Mouse (Mus musculus) kidney, embryonic 16.5 days (tissue): ENCODE data around the gene Gpc2. TPM values are rescaled to one million over a fixed set of nuclear protein-coding genes. Genes with fewer than 3 reads are reported as not detected.

ENCODE experiments used
- ATAC-seq: fragments of 200-750 bp; cut with Nextera tagmentation; 2 replicates; pipeline ENCODE4 v1.8.0; 2017; ENCODE audit warnings: moderate TSS enrichment; ENCODE audit not compliant: low FRiP score, low TSS enrichment
- H3K27ac ChIP-seq: fragments of 300-500 bp; sonication (generic); 2 replicates; pipeline ENCODE4 v1.5.1; 2014; ENCODE audit warnings: low read length
- H3K27me3 ChIP-seq: fragments of 300-500 bp; sonication (generic); 2 replicates; pipeline ENCODE4 v1.6.1; 2014; ENCODE audit warnings: low read length, control low read depth, mixed read lengths; ENCODE audit not compliant: insufficient read depth
- H3K36me3 ChIP-seq: fragments of 300-500 bp; sonication (generic); 2 replicates; pipeline ENCODE4 v1.6.1; 2014; ENCODE audit warnings: low read length, control low read depth, mixed read lengths; ENCODE audit not compliant: insufficient read depth
- H3K4me1 ChIP-seq: fragments of 300-500 bp; sonication (generic); 2 replicates; pipeline ENCODE4 v1.6.1; 2014; ENCODE audit warnings: low read length, control low read depth, mixed read lengths; ENCODE audit not compliant: insufficient read depth
- H3K4me2 ChIP-seq: fragments of 300-500 bp; sonication (generic); replicated peaks from 2 replicates; pipeline ENCODE4 v1.6.1; 2014; ENCODE audit warnings: low read depth, low read length
- H3K4me3 ChIP-seq: fragments of 300-500 bp; sonication (generic); 2 replicates; pipeline ENCODE4 v1.5.1; 2014; ENCODE audit warnings: mild to moderate bottlenecking, low read length
- H3K9ac ChIP-seq: fragments of 300-500 bp; sonication (generic); replicated peaks from 2 replicates; pipeline ENCODE4 v1.6.1; 2014; ENCODE audit warnings: low read length
- H3K9me3 ChIP-seq: fragments of 300-500 bp; sonication (generic); 2 replicates; pipeline ENCODE4 v1.6.1; 2016; ENCODE audit warnings: low read length, control low read depth
- WGBS: fragments of 180-500 bp; shearing (Covaris S2); extraction: QIAGEN DNeasy Blood & Tissue Kit; methylation state at CpG from one replicate; pipeline ENCODE4 v1.1.7; 2014; 5-methylcytosine and 5-hydroxymethylcytosine counted together
- polyA plus RNA-seq: library from polyadenylated mRNA; unstranded; fragments of >200 nt; fragmentation: Nextera tagmentation; extraction: Ambion mirVana; gene quantifications from 2 replicates; pipeline ENCODE4 v1.2.1, GENCODE M21; 2015

The Gpc2 gene
- polyA plus RNA-seq, 1 experiment from 2014 or later, result 31.2 TPM

DNA sequence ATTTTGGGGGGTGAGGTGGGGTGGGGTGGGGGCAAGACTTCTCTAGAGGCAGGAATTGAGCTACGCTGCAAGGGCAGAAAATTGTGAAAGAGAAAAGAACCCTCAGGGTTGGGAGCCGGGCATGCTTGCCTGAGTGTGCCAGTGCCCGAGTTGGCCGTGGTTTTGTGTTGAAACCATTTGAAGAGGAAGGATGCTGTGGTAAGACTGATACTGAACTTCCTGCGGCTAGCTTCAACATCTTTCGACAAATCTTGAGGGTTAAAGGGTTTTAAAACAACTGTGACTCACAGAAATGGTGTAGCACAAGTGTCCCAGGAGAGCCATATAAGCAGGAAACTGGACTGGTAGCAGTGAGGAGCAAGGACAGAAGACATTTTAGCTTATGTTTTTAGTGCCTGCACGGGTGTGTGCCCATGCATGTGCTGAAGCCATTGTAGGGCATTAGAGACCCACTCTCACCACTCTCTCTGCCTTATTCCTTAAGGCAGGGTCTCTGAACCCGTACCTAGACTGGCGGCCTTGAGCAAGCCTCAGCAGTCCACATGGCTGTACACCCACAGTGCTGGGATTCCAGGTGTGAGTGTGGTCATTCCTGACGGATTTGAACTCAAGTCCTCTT lies 22.7 kb downstream of the Gpc2 start:
- WGBS, result 90% methylated on average over 10 of the region's 10 CpGs
- H3K27ac ChIP-seq, result no peak overlapping the region
- ATAC-seq, result no peak

DNA sequence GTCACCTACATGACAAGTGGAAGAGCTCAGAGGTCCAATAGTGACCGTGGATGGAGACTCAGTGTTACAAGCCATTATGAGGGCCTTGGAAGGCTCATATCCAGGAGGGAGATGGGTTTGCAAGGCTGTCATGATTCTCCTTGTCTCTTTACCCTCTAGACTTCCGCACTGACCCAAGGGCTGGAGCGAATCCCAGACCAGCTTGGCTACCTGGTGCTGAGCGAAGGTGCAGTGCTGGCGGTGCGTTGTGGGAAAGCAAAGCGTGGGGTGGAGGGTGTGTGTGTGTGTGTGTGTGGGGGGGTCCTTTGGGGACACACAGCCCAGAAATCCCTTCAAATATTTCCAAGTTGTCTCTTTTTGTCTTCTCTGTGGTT lies 23.7 kb downstream of the Gpc2 start:
- Histone ChIP-seq H3K4me3 (peak overlapping the region; percentile 74), H3K27ac (peak overlapping the region; percentile 82), H3K4me2 (peak overlapping the region; percentile 76), H3K36me3 (peaks cover 25% of the 10 kb centered on the region), H3K4me1 (peaks cover 11% of the 10 kb centered on the region), H3K27me3 (no peaks in the 10 kb centered on the region), H3K9ac (peak overlapping the region; percentile 77), H3K9me3 (0 out of 2 replicates have a peak, but pooled peaks cover 4% of the 10 kb centered on the region)
- ATAC-seq, result peak; percentile 24
- 12% methylated on average over 7 of the region's 7 CpGs for WGBS

More for the DNA sequence above, 22.7 kb downstream of the Gpc2 start:
- H3K9me3 ChIP-seq, result 0 out of 2 replicates have a peak, but pooled peaks cover 4% of the 10 kb centered on the region
- no peak overlapping the region for H3K9ac ChIP-seq
- H3K4me3 ChIP-seq, result no peak overlapping the region
- H3K4me2 ChIP-seq, result no peak overlapping the region
- H3K27me3 ChIP-seq, result no peaks in the 10 kb centered on the region
- peaks cover 34% of the 10 kb centered on the region for H3K36me3 ChIP-seq
- H3K4me1 ChIP-seq, result peaks cover 15% of the 10 kb centered on the region

DNA sequence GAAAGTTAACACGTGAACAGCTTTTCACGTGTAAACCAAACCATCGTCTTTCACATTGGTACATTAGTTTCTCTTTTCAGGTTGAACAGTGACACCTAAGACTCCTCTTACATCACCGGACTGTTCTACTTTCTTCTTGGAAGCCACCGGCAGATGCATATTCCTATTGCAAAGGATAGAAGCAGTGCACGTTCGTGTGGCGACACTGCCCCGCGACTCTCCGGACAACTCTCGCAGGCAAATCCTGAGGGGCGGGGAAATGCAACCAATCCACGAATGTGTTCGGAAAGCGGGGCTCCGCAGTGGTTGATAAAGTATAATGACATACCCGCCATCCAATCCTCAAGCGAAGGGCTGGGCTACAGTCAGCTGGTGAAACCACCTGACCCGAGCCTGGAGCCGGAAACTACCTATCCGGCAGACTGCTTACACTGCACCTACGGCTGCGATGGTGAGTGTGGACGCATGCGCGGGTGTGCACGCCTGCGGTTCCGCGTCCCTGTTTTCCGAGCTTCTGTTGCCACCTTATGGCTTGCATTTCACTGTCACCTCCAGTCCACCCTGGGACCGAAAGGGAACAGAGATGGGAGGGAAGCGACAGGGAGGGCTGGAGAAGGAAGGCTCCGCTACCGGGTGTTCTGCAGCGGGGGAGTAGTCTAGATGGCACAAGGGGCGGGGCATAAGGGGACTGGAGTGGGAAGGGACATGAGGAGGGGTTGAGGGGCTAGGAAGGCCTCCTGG lies 24.3 kb downstream of the Gpc2 start, which contains the start of gene Lamtor4:
Gene Lamtor4 (plus strand): TSS at position 130 of the 741 bp plus-strand sequence.
- H3K27ac ChIP-seq, result peak within 1 kb of the TSS; percentile 82
- WGBS, result under 1% methylated on average over 38 of the region's 38 CpGs
- peaks cover 11% of the 10 kb centered on the region for H3K4me1 ChIP-seq
- ATAC-seq, result peak; percentile 100
- H3K36me3 ChIP-seq, result peaks cover 20% of the 10 kb centered on the region
- H3K9ac ChIP-seq, result peak within 1 kb of the TSS; percentile 78
- H3K27me3 ChIP-seq, result no peaks in the 10 kb centered on the region
- peak within 1 kb of the TSS; percentile 76 for H3K4me2 ChIP-seq
- H3K4me3 ChIP-seq, result peak within 1 kb of the TSS; percentile 74
- H3K9me3 ChIP-seq, result 0 out of 2 replicates have a peak, but pooled peaks cover 4% of the 10 kb centered on the region

DNA sequence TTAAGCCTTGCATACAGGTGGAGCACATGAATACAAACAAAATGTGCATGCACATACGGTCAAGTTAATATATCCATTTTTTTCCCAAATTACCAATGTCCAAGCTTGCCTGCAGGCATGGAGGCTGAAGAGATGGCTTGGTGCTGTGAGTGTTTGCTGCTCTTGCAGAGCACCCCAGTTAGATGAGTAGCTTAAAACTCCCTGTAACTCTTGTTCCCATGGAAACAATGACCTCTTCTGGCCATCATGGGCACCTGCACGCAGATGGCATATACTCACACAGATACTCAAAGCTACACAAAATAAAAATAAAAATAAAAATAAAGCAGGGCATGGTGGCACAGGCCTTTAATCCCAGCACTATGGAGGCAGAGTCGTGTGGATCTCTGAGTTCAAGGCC lies 26.7 kb downstream of the Gpc2 start:
- Histone ChIP-seq H3K4me1 (peaks cover 11% of the 10 kb centered on the region), H3K9ac (no peak overlapping the region), H3K4me3 (no peak overlapping the region), H3K36me3 (no peaks in the 10 kb centered on the region), H3K27me3 (no peaks in the 10 kb centered on the region), H3K27ac (no peak overlapping the region), H3K4me2 (no peak overlapping the region), H3K9me3 (0 out of 2 replicates have a peak, but pooled peaks cover 4% of the 10 kb centered on the region)
- no peak for ATAC-seq
- 99% methylated on average over 3 of the region's 3 CpGs for WGBS

DNA sequence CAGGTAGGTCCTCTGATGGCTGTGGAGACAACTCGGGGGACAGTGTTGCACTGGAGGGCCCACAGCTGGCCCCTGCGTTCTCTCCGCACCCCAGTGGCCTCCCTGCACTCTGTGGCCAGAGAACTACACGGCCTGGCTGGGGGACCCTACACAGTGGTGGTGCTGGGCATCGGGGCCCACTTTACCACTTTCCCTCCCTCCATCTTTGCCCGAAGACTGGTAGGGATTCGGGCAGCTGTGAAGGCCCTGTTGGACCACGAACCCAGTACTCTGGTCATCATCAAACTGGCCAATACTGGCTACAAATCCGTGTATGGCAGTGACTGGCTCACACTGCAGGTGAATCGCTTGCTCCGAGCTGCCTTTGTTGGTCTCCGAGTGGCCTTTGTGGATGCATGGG lies 28.7 kb downstream of the Gpc2 start:
- Histone ChIP-seq H3K4me2 (no peak overlapping the region), H3K9ac (no peak overlapping the region), H3K27me3 (no peaks in the 10 kb centered on the region), H3K4me1 (peaks cover 6% of the 10 kb centered on the region), H3K4me3 (no peak overlapping the region), H3K9me3 (0 out of 2 replicates have a peak, but pooled peaks cover 4% of the 10 kb centered on the region), H3K27ac (no peak overlapping the region), H3K36me3 (no peaks in the 10 kb centered on the region)
- ATAC-seq, result no peak
- 81% methylated on average over 12 of the region's 12 CpGs for WGBS

DNA sequence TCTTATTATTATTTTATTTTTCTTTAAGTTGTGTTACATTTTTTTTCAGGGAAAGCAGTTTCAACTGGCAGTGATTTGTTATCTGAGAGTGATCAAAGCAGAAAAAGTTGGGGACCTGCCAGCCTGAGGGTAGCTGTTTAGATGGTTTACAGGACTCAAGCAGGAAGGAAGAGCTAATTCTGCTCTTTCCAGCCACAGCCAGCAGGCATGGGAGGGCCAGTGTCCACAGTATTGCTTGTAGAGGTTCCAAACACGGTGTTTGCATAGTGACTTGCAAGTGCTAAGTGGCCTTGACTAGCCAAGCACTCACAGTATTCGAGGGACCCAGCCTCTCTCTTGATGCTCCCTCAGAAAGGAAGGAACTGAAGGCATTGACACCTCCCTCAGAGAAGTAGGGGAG lies 38.3 kb downstream of the Gpc2 start:
- H3K36me3 ChIP-seq, result no peaks in the 10 kb centered on the region
- no peaks in the 10 kb centered on the region for H3K4me1 ChIP-seq
- H3K27ac ChIP-seq, result no peak overlapping the region
- WGBS, result 35% methylated on average over 2 of the region's 2 CpGs
- no peaks in the 10 kb centered on the region for H3K27me3 ChIP-seq
- H3K4me2 ChIP-seq, result no peak overlapping the region
- H3K4me3 ChIP-seq, result no peak overlapping the region
- no peak overlapping the region for H3K9ac ChIP-seq
- ATAC-seq, result no peak
- no peaks in the 10 kb centered on the region for H3K9me3 ChIP-seq

DNA sequence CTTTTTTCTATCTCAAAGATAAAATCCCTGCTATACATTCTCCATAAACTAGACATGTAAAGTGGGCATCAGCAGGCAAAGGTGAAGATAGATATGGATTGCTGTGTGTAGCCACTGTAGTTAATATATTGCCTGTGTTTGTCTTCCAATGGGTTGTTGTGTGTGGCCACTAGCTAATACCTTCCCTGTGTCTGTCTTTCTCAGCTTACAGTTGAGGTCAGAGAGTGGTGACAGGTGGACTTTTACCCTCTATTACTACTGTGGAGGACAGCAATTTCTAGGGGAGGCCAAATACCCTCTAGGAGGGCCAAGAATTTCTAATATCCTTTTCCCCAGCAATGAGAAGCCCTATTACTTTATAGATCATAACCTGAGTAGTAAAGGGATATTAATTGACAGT lies 45.6 kb downstream of the Gpc2 start:
- H3K4me1 ChIP-seq, result peaks cover 9% of the 10 kb centered on the region
- H3K4me2 ChIP-seq, result no peak overlapping the region
- no peaks in the 10 kb centered on the region for H3K9me3 ChIP-seq
- no peak overlapping the region for H3K9ac ChIP-seq
- no peaks in the 10 kb centered on the region for H3K27me3 ChIP-seq
- peak overlapping the region; percentile 89 for H3K27ac ChIP-seq
- no peak for ATAC-seq
- H3K4me3 ChIP-seq, result no peak overlapping the region
- no peaks in the 10 kb centered on the region for H3K36me3 ChIP-seq

DNA sequence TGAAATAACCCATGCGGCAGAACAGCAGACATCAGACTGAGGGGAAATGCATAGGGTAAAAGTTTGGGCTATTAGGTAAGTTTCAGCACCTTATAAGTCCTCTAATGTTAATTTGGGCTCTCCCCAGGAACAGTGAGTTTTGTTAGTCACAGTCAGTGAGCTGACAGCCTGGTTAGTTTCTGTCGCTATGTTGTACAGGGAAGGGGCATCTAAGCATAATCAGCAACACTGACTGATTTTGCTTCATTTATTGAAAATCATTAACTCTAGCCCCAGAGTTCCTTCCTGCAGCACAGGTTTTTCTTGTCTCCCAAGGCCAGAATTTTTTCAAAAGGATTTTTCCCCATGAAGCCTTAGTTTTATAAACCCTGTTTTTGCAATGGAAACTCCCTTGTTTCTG lies 46.0 kb downstream of the Gpc2 start:
- Histone ChIP-seq H3K4me2 (no peak overlapping the region), H3K27ac (peak overlapping the region; percentile 89), H3K9me3 (no peaks in the 10 kb centered on the region), H3K9ac (no peak overlapping the region), H3K27me3 (no peaks in the 10 kb centered on the region), H3K4me3 (no peak overlapping the region), H3K4me1 (peaks cover 9% of the 10 kb centered on the region), H3K36me3 (no peaks in the 10 kb centered on the region)
- WGBS, result 55% methylated on average over 2 of the region's 2 CpGs
- peak; percentile 63; the same call in 1 of the 2 replicates for ATAC-seq

DNA sequence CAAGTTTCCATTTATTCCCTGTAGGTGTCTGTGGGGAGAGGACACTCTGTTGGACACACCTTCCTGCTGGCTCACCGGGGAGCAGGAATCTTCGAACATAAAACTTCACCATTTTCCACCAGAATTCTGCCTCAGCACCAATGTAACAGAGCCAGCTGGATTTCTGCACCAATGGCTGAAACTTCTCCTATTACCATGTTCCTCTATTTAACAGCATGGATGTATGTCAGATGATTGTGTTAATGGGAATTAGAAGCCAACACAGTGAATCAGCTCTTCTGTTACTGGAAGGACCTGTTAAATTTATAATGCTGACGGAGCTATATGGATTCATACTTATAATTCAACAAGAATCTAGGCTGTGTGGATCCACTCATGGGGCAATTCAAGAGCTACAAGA lies 50.3 kb downstream of the Gpc2 start:
- H3K36me3 ChIP-seq, result no peaks in the 10 kb centered on the region
- no peak overlapping the region for H3K4me2 ChIP-seq
- 81% methylated on average over 3 of the region's 3 CpGs for WGBS
- H3K4me1 ChIP-seq, result peaks cover 5% of the 10 kb centered on the region
- H3K27me3 ChIP-seq, result no peaks in the 10 kb centered on the region
- H3K9ac ChIP-seq, result no peak overlapping the region
- H3K4me3 ChIP-seq, result no peak overlapping the region
- no peaks in the 10 kb centered on the region for H3K9me3 ChIP-seq
- ATAC-seq, result no peak
- no peak overlapping the region for H3K27ac ChIP-seq

DNA sequence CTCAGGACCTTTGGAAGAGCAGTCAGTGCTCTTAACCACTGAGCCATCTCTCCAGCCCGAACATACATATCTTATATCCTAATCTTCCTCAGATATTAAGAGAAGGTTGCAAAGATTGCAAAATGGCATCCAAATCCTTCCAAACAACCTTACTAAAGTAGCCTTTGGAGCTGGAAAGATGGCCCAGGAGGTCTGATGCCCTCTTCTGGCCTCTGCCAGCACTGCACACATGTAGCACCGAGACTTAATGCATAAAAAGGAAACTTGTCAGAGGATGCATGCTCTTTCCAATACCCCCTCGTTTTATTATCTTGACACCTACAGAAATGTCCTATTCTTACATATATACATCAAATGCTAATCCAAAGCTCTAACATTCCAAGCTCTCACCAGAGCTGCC lies 51.8 kb downstream of the Gpc2 start:
- Histone ChIP-seq H3K9ac (no peak overlapping the region), H3K9me3 (no peaks in the 10 kb centered on the region), H3K4me1 (no peaks in the 10 kb centered on the region; the same call in 1 of the 2 replicates), H3K36me3 (no peaks in the 10 kb centered on the region), H3K4me3 (no peak overlapping the region), H3K27me3 (no peaks in the 10 kb centered on the region), H3K27ac (no peak overlapping the region), H3K4me2 (no peak overlapping the region)
- WGBS, result 63% methylated on average over 3 of the region's 3 CpGs
- ATAC-seq, result no peak
